Mouse (Mus musculus): ENCODE measurements around the gene Smagp. TPM values are rescaled to one million over a fixed set of nuclear protein-coding genes. Genes with fewer than 3 reads are reported as not detected.

Smagp gene
- total and polyA plus RNA-seq, 3 experiments, result 0.55 to 7.0 (median 3.2) TPM

- Histone ChIP-seq H3K4me3 (replicated peaks in 1 of 3; ENCODE audit: low read depth in 2 of 3, low read length in 2 of 3, poor library complexity in 1 of 3) (no peak overlapping the region), H3K9me3 (replicated peaks; ENCODE audit: low read length) (no peaks in the 10 kb centered on the region), H3K36me3 (replicated peaks in 1 of 2; ENCODE audit: control insufficient read depth in 1 of 2, insufficient read depth in 1 of 2, low read length in 1 of 2) (peaks cover 71 to 76% of the 10 kb centered on the region in 2 experiments), H3K9ac (ENCODE audit: insufficient read depth, low read depth) (no peak overlapping the region), H3K4me1 (ENCODE audit: control insufficient read depth in 1 of 2, insufficient read depth in 2 of 2) (peaks cover 2 to 7% of the 10 kb centered on the region in 2 experiments; a peak in 3 of 4 replicates), H3K79me2 (replicated peaks; ENCODE audit: control insufficient read depth, extremely low read depth, insufficient read depth, poor library complexity, severe bottlenecking) (no peaks in the 10 kb centered on the region), H3K4me2 (ENCODE audit: insufficient read depth, low read depth, poor library complexity, severe bottlenecking) (no peak overlapping the region), H3K27ac (ENCODE audit: insufficient read depth, low read depth) (no peak overlapping the region), H3K27me3 (replicated peaks) (no peaks in the 10 kb centered on the region)
- dilution Hi-C loops (cut with MboI; ENCODE audit: extremely low pct_ligation_motif_present, extremely low pct_unique_long_range_greater_than_20kb, low sequenced_read_pairs) (no loop called here), in situ Hi-C loops (cut with MboI; ENCODE audit: low pct_ligation_motif_present, low pct_unique_long_range_greater_than_20kb, low sequenced_read_pairs) (no loop called here)
- no peak for DNase-seq (ENCODE audit: extremely low read depth)
- no peak for TF ChIP-seq UBTF (IDR thresholded peaks at IDR 0.05; ENCODE audit: low read depth, low read length)
- TF ChIP-seq GABPA (IDR thresholded peaks at IDR 0.05; ENCODE audit: insufficient replicate concordance, low read depth, low read length), result no peak
- TF ChIP-seq TCF12 (IDR thresholded peaks at IDR 0.05; ENCODE audit: low read depth, low read length), result no peak
- no peak for TF ChIP-seq NELFE (IDR thresholded peaks at IDR 0.05; ENCODE audit: low read depth, low read length)
- TF ChIP-seq ZC3H11A (IDR thresholded peaks at IDR 0.05; ENCODE audit: low read depth, low read length), result no peak
- TF ChIP-seq CHD1 (IDR thresholded peaks at IDR 0.05; ENCODE audit: low read depth, low read length), result no peak
- no peak for TF ChIP-seq SIN3A (IDR thresholded peaks at IDR 0.05; ENCODE audit: low read length)
- no peak for TF ChIP-seq MEF2A (IDR thresholded peaks at IDR 0.05; ENCODE audit: borderline replicate concordance, low read depth, low read length)
- TF ChIP-seq NRF1 (IDR thresholded peaks at IDR 0.05; ENCODE audit: low read depth, low read length), result no peak
Observed at GRCm38 (mm10) chr15:100650111-100650510, 13.4 kb upstream of the Smagp start.

- no peak overlapping the region for H3K4me3 ChIP-seq (replicated peaks in 1 of 3; ENCODE audit: low read depth in 2 of 3, low read length in 2 of 3, poor library complexity in 1 of 3)
- H3K36me3 ChIP-seq (replicated peaks in 1 of 2; ENCODE audit: control insufficient read depth in 1 of 2, insufficient read depth in 1 of 2, low read length in 1 of 2), result peaks cover 70 to 81% of the 10 kb centered on the region in 2 experiments
- H3K79me2 ChIP-seq (replicated peaks; ENCODE audit: control insufficient read depth, extremely low read depth, insufficient read depth, poor library complexity, severe bottlenecking), result no peaks in the 10 kb centered on the region
- no peak overlapping the region for H3K4me2 ChIP-seq (ENCODE audit: insufficient read depth, low read depth, poor library complexity, severe bottlenecking)
- TF ChIP-seq KAT2A (IDR thresholded peaks at IDR 0.05; ENCODE audit: insufficient replicate concordance, low read length) (no peak), NRF1 (IDR thresholded peaks at IDR 0.05; ENCODE audit: low read depth, low read length) (no peak), ETS1 (conservative IDR thresholded peaks at IDR 0.05; ENCODE audit: low read depth, low read length) (no peak), ZMIZ1 (IDR thresholded peaks at IDR 0.05; ENCODE audit: low read depth, low read length) (no peak), ZNF384 (IDR thresholded peaks at IDR 0.05; ENCODE audit: low read depth, low read length) (no peak), PAX5 (IDR thresholded peaks at IDR 0.05; ENCODE audit: low read length) (no peak), ELF1 (IDR thresholded peaks at IDR 0.05; ENCODE audit: low read depth, low read length) (no peak)
- no peaks in the 10 kb centered on the region for H3K9me3 ChIP-seq (replicated peaks; ENCODE audit: low read length)
- dilution Hi-C loops (cut with MboI; ENCODE audit: extremely low pct_ligation_motif_present, extremely low pct_unique_long_range_greater_than_20kb, low sequenced_read_pairs), result no loop called here
- H3K4me1 ChIP-seq (ENCODE audit: control insufficient read depth in 1 of 2, insufficient read depth in 2 of 2), result peaks cover 2 to 13% of the 10 kb centered on the region in 2 experiments; a peak in 3 of 4 replicates
- no peak for DNase-seq (ENCODE audit: extremely low read depth)
- H3K27me3 ChIP-seq (replicated peaks), result no peaks in the 10 kb centered on the region
- in situ Hi-C loops (cut with MboI; ENCODE audit: low pct_ligation_motif_present, low pct_unique_long_range_greater_than_20kb, low sequenced_read_pairs), result no loop called here
- H3K27ac ChIP-seq (ENCODE audit: insufficient read depth, low read depth), result no peak overlapping the region
- no peak overlapping the region for H3K9ac ChIP-seq (ENCODE audit: insufficient read depth, low read depth)
Observed at GRCm38 (mm10) chr15:100646161-100646560, 9.4 kb upstream of the Smagp start.
